Mouse (Mus musculus) intestine, embryonic 16.5 days (tissue): ENCODE results near the gene Cdk10. TPM values are rescaled to one million over a fixed set of nuclear protein-coding genes. Genes with fewer than 3 reads are reported as not detected.
A peak's percentile ranks its signal among the peaks of the same experiment; 100 is the strongest.

Experiments
- ATAC-seq: fragments of 200-750 bp; cut with Nextera tagmentation; 2 replicates; pipeline ENCODE4 v1.8.0; 2017; ENCODE audit warnings: moderate TSS enrichment, moderate library complexity
- H3K27ac ChIP-seq: fragments of 300-500 bp; sonication (generic); 2 replicates; pipeline ENCODE4 v1.5.1; 2014; ENCODE audit warnings: mild to moderate bottlenecking, low read length
- H3K27me3 ChIP-seq: fragments of 300-500 bp; sonication (generic); replicated peaks from 2 replicates; pipeline ENCODE4 v1.6.1; 2014; ENCODE audit warnings: low read length, control low read depth, mixed read lengths; ENCODE audit not compliant: control insufficient read depth, insufficient read depth
- H3K36me3 ChIP-seq: fragments of 300-500 bp; sonication (generic); 2 replicates; pipeline ENCODE4 v1.6.1; 2014; ENCODE audit warnings: low read length, control low read depth; ENCODE audit not compliant: control insufficient read depth, insufficient read depth
- H3K4me1 ChIP-seq: fragments of 300-500 bp; sonication (generic); 2 replicates; pipeline ENCODE4 v1.6.1; 2014; ENCODE audit warnings: low read length, control low read depth, mixed read lengths; ENCODE audit not compliant: control insufficient read depth, insufficient read depth
- H3K4me2 ChIP-seq: fragments of 300-500 bp; sonication (generic); 2 replicates; pipeline ENCODE4 v1.6.1; 2014; ENCODE audit warnings: low read depth, low read length, control low read depth
- H3K4me3 ChIP-seq: fragments of 300-500 bp; sonication (generic); 2 replicates; pipeline ENCODE4 v1.5.1; 2014; ENCODE audit warnings: mild to moderate bottlenecking, low read length
- H3K9ac ChIP-seq: fragments of 300-500 bp; sonication (generic); 2 replicates; pipeline ENCODE4 v1.6.1; 2014; ENCODE audit warnings: low read depth, low read length
- H3K9me3 ChIP-seq: fragments of 300-500 bp; sonication (generic); 2 replicates; pipeline ENCODE4 v1.6.1; 2016; ENCODE audit warnings: low read length, control low read depth; ENCODE audit not compliant: control insufficient read depth
- WGBS: fragments of 180-500 bp; shearing (Covaris S2); extraction: QIAGEN DNeasy Blood & Tissue Kit; methylation state at CpG from one replicate; pipeline ENCODE4 v1.1.7; 2014; 5-methylcytosine and 5-hydroxymethylcytosine counted together
- polyA plus RNA-seq: library from polyadenylated mRNA; unstranded; fragments of >200 nt; fragmentation: Nextera tagmentation; extraction: Ambion mirVana; gene quantifications from 2 replicates; pipeline ENCODE4 v1.2.1, GENCODE M21; 2015

Cdk10 gene
- polyA plus RNA-seq, 1 experiment from 2014 or later: 27.8 TPM

- H3K4me1 ChIP-seq: no peaks in the 10 kb centered on the region
- H3K4me3 ChIP-seq: no peak overlapping the region
- peaks cover 7% of the 10 kb centered on the region for H3K36me3 ChIP-seq
- no peak overlapping the region for H3K27ac ChIP-seq
- no peaks in the 10 kb centered on the region for H3K27me3 ChIP-seq
- 67% methylated on average over 11 of the region's 11 CpGs for WGBS
- no peak overlapping the region for H3K4me2 ChIP-seq
- no peaks in the 10 kb centered on the region for H3K9me3 ChIP-seq
- no peak for ATAC-seq
- no peak overlapping the region for H3K9ac ChIP-seq
These were observed 18.4 kb downstream of the Cdk10 start for GRCm38 (mm10) chr8:123243053-123243452.

- WGBS: 91% methylated on average over 4 of the region's 4 CpGs
- Histone ChIP-seq H3K4me2 (no peak overlapping the region), H3K9ac (no peak overlapping the region), H3K27ac (no peak overlapping the region), H3K9me3 (no peaks in the 10 kb centered on the region), H3K4me1 (no peaks in the 10 kb centered on the region), H3K27me3 (no peaks in the 10 kb centered on the region), H3K4me3 (no peak overlapping the region), H3K36me3 (peaks cover 7% of the 10 kb centered on the region)
- no peak for ATAC-seq
These were observed 19.7 kb downstream of the Cdk10 start for GRCm38 (mm10) chr8:123244382-123244781.

- peaks cover 11% of the 10 kb centered on the region for H3K36me3 ChIP-seq
- H3K9me3 ChIP-seq: no peaks in the 10 kb centered on the region
- no peak for ATAC-seq
- H3K4me3 ChIP-seq: no peak overlapping the region
- H3K27me3 ChIP-seq: no peaks in the 10 kb centered on the region
- no peak overlapping the region for H3K27ac ChIP-seq
- WGBS: 87% methylated on average over 12 of the region's 12 CpGs
- H3K4me2 ChIP-seq: no peak overlapping the region
- H3K4me1 ChIP-seq: no peaks in the 10 kb centered on the region
- no peak overlapping the region for H3K9ac ChIP-seq
These were observed 20.9 kb downstream of the Cdk10 start for GRCm38 (mm10) chr8:123245543-123245942.

GRCm38 (mm10) chr8:123247748-123248147 lies 23.1 kb downstream of the Cdk10 start:
- 93% methylated on average over 6 of the region's 6 CpGs for WGBS
- no peak overlapping the region for H3K9ac ChIP-seq
- H3K9me3 ChIP-seq: no peaks in the 10 kb centered on the region
- no peak overlapping the region for H3K4me3 ChIP-seq
- no peak overlapping the region for H3K4me2 ChIP-seq
- H3K27me3 ChIP-seq: no peaks in the 10 kb centered on the region
- peaks cover 3% of the 10 kb centered on the region for H3K4me1 ChIP-seq
- peaks cover 13% of the 10 kb centered on the region for H3K36me3 ChIP-seq
- ATAC-seq: no peak
- no peak overlapping the region for H3K27ac ChIP-seq

DNA sequence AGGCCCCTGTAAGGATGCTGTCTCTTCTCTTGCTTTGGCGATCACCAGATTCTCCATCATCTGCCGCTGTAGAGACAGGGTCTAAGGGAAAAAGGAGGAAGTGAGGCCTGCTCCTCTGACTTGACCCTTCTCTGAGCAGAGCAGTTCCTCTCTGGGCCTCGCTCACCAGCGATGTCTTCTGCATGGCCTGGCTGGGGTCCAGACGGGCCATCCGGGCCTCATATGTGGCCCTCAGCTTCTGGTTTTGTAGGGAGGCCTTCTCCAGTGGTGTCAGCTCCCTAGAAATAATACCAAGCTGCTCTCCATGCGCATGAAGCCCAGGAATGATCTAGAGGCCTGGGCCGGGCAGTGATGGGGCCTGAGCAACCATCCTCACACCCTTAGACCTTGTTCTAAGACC lies 24.0 kb downstream of the Cdk10 start:
- no peak for ATAC-seq

DNA sequence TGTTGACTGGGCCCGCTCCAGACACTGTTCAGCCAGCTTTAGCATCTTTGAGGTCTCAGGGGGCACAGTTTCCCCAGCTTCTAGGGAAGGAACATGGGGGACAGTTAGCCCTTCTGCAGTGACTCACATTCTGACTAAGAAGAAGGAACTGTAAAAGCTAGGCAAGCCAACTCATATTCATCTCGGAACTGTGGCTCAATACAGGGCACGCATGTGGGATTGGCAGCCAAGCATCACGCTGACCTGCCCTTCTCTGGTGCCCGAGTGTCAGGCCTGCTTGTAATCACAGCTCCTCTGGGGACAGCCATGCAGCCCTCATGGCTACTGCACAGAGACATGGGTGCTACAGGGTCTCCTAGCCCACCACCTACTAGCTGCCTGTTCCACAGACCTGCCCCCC lies 26.3 kb downstream of the Cdk10 start:
- Histone ChIP-seq H3K4me3 (no peak overlapping the region), H3K9me3 (no peaks in the 10 kb centered on the region), H3K9ac (no peak overlapping the region), H3K4me2 (no peak overlapping the region), H3K27ac (no peak overlapping the region), H3K4me1 (peaks cover 20% of the 10 kb centered on the region), H3K27me3 (no peaks in the 10 kb centered on the region), H3K36me3 (peaks cover 13% of the 10 kb centered on the region)
- WGBS: 97% methylated on average over 5 of the region's 5 CpGs
- ATAC-seq: no peak

More for the DNA sequence above, 24.0 kb downstream of the Cdk10 start:
- Histone ChIP-seq H3K9me3 (no peaks in the 10 kb centered on the region), H3K4me3 (no peak overlapping the region), H3K9ac (no peak overlapping the region), H3K4me2 (no peak overlapping the region), H3K27ac (no peak overlapping the region), H3K4me1 (peaks cover 10% of the 10 kb centered on the region), H3K36me3 (peaks cover 13% of the 10 kb centered on the region), H3K27me3 (no peaks in the 10 kb centered on the region)
- WGBS: 88% methylated on average over 8 of the region's 8 CpGs

DNA sequence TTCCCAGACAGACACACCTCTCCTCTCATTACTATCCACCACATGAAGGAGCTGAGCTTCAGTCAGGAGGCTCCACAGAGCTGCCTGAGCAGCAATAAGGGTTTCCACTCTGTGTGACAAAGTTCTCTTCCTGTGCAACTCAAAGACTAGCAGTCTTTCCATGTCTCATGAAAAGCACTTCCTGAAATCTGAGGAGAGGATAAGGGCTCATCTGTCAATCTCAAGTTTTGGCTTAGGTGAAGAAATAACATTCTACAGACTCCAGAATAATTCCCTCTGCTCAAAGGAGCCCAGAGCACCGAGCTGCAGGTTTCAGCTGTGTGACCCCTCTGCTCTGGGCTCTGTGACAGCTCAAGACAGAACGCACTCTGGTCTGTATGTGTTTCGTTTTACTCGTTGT lies 28.3 kb downstream of the Cdk10 start:
- H3K36me3 ChIP-seq: peaks cover 14% of the 10 kb centered on the region; the same call in 1 of the 2 replicates
- H3K4me1 ChIP-seq: peaks cover 20% of the 10 kb centered on the region
- ATAC-seq: no peak
- H3K27me3 ChIP-seq: no peaks in the 10 kb centered on the region
- H3K4me2 ChIP-seq: peak overlapping the region; percentile 64
- peak overlapping the region; percentile 99 for H3K4me3 ChIP-seq
- H3K9ac ChIP-seq: peak overlapping the region; percentile 99
- 50% methylated on average over 4 of the region's 4 CpGs for WGBS
- H3K9me3 ChIP-seq: no peaks in the 10 kb centered on the region
- peak overlapping the region; percentile 37; the same call in 1 of the 2 replicates for H3K27ac ChIP-seq

- no peaks in the 10 kb centered on the region for H3K9me3 ChIP-seq
- peak overlapping the region; percentile 99 for H3K9ac ChIP-seq
- under 1% methylated on average over 38 of the region's 40 CpGs for WGBS
- H3K27me3 ChIP-seq: no peaks in the 10 kb centered on the region
- peaks cover 18% of the 10 kb centered on the region; the same call in 1 of the 2 replicates for H3K36me3 ChIP-seq
- peak; percentile 55; the same call in 1 of the 2 replicates for ATAC-seq
- H3K4me2 ChIP-seq: peak overlapping the region; percentile 64
- H3K4me3 ChIP-seq: peak overlapping the region; percentile 99
- H3K27ac ChIP-seq: peak overlapping the region; percentile 74
- H3K4me1 ChIP-seq: peaks cover 20% of the 10 kb centered on the region
These were observed 28.9 kb downstream of the Cdk10 start for GRCm38 (mm10) chr8:123253451-123254098.

GRCm38 (mm10) chr8:123254099-123254885 lies 29.6 kb downstream of the Cdk10 start, which contains the start of the genes Zfp276 and Vps9d1:
Zfp276 (plus strand) TSS chr8:123254195.
Vps9d1 (minus strand) TSS chr8:123254348.
- ATAC-seq: peak; percentile 97
- H3K36me3 ChIP-seq: peaks cover 18% of the 10 kb centered on the region
- under 1% methylated on average over 77 of the region's 99 CpGs for WGBS

More at GRCm38 (mm10) chr8:123254099-123254885, 29.6 kb downstream of the Cdk10 start, which contains the start of the genes Zfp276 and Vps9d1:
- Histone ChIP-seq H3K4me1 (peaks cover 20% of the 10 kb centered on the region), H3K27me3 (no peaks in the 10 kb centered on the region), H3K9ac (peak within 1 kb of the TSS; percentile 99), H3K9me3 (no peaks in the 10 kb centered on the region), H3K27ac (peak within 1 kb of the TSS; percentile 74), H3K4me2 (peak within 1 kb of the TSS; percentile 93), H3K4me3 (peak within 1 kb of the TSS; percentile 99)
